Mouse (Mus musculus) stomach, embryonic 16.5 days (tissue): Measurements from ENCODE around the gene Ank2. TPM values are rescaled to one million over a fixed set of nuclear protein-coding genes. Genes with fewer than 3 reads are reported as not detected.

Experiments used
- ATAC-seq: fragments of 200-750 bp; cut with Nextera tagmentation; 2 replicates; pipeline ENCODE4 v1.8.0; 2017; ENCODE audit warnings: moderate number of reproducible peaks, moderate TSS enrichment; ENCODE audit not compliant: insufficient read depth, low FRiP score
- H3K27ac ChIP-seq: fragments of 300-500 bp; sonication (generic); 2 replicates; pipeline ENCODE4 v1.5.1; 2014; ENCODE audit warnings: low read length
- H3K27me3 ChIP-seq: fragments of 300-500 bp; sonication (generic); 2 replicates; pipeline ENCODE4 v1.6.1; 2014; ENCODE audit warnings: low read length, control low read depth, mixed read lengths; ENCODE audit not compliant: control insufficient read depth, insufficient read depth
- H3K36me3 ChIP-seq: fragments of 300-500 bp; sonication (generic); 2 replicates; pipeline ENCODE4 v1.6.1; 2014; ENCODE audit warnings: low read length; ENCODE audit not compliant: control insufficient read depth, insufficient read depth
- H3K4me1 ChIP-seq: fragments of 300-500 bp; sonication (generic); 2 replicates; pipeline ENCODE4 v1.6.1; 2014; ENCODE audit warnings: low read length, control low read depth, mixed read lengths; ENCODE audit not compliant: control insufficient read depth, insufficient read depth
- H3K4me2 ChIP-seq: fragments of 300-500 bp; sonication (generic); 2 replicates; pipeline ENCODE4 v1.6.1; 2014; ENCODE audit warnings: low read depth, low read length, mixed read lengths
- H3K4me3 ChIP-seq: fragments of 300-500 bp; sonication (generic); replicated peaks from 2 replicates; pipeline ENCODE4 v1.5.1; 2014; ENCODE audit warnings: mild to moderate bottlenecking, low read length
- H3K9ac ChIP-seq: fragments of 300-500 bp; sonication (generic); 2 replicates; pipeline ENCODE4 v1.6.1; 2014; ENCODE audit warnings: low read length
- H3K9me3 ChIP-seq: fragments of 300-500 bp; sonication (generic); replicated peaks from 2 replicates; pipeline ENCODE4 v1.6.1; 2016; ENCODE audit warnings: low read length, control low read depth; ENCODE audit not compliant: control insufficient read depth
- WGBS: fragments of 180-500 bp; shearing (Covaris S2); extraction: QIAGEN DNeasy Blood & Tissue Kit; methylation state at CpG from one replicate; pipeline ENCODE4 v1.1.7; 2014; 5-methylcytosine and 5-hydroxymethylcytosine counted together
- polyA plus RNA-seq: library from polyadenylated mRNA; unstranded; fragments of >200 nt; fragmentation: Nextera tagmentation; extraction: Ambion mirVana; gene quantifications from 2 replicates; pipeline ENCODE4 v1.2.1, GENCODE M21; 2015

Gene Ank2
- polyA plus RNA-seq, 1 experiment from 2014 or later, result 40.0 TPM

DNA sequence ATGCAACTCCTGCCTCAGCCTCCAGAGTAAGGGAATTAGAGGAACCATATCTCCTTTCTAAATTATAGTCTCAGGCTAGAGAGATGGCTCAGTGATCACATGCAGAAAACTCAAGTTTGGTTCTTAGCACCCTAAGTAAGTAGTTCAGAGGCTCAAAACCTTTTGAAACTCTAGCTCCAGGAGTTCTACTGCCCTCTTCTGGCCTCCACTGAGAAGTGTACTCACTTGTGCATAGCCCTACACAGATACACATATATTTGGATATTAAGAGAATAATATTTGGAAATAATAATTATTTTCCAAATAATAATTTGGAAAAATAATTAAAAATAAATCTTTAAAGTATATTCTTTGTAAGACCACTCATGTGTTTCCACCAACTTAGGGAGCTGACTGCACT, 218.8 kb downstream of the Ank2 start:
- H3K9ac ChIP-seq, result no peak overlapping the region
- H3K9me3 ChIP-seq, result no peaks in the 10 kb centered on the region
- H3K4me1 ChIP-seq, result no peaks in the 10 kb centered on the region
- no peak overlapping the region for H3K27ac ChIP-seq
- ATAC-seq, result no peak
- no peak overlapping the region for H3K4me3 ChIP-seq
- no peaks in the 10 kb centered on the region for H3K36me3 ChIP-seq
- H3K4me2 ChIP-seq, result no peak overlapping the region
- no peaks in the 10 kb centered on the region for H3K27me3 ChIP-seq

DNA sequence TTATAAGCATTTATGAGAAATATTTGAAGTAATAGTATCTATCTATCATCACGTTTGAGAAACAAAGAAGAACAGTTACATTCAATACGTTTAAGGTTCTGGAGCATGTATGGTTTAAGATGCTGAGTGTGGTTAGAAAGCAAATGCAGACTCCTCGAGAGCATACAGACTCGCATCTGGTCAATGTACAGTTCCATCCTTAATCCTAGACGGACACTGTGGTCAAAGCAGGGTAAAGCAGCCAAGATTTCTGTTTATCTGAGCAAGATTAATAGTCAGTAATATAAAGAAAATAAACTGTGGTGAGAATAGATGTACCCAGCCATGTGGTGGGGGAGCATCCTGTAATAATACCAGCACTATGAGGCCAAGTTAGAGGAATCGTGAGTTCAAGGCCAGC, 223.2 kb downstream of the Ank2 start:
- no peaks in the 10 kb centered on the region for H3K9me3 ChIP-seq
- no peaks in the 10 kb centered on the region for H3K4me1 ChIP-seq
- 46% methylated on average over 6 of the region's 6 CpGs for WGBS
- no peak overlapping the region for H3K27ac ChIP-seq
- H3K4me3 ChIP-seq, result no peak overlapping the region
- peak; percentile 58; the same call in 1 of the 2 replicates for ATAC-seq
- H3K27me3 ChIP-seq, result no peaks in the 10 kb centered on the region
- no peak overlapping the region for H3K4me2 ChIP-seq
- H3K36me3 ChIP-seq, result no peaks in the 10 kb centered on the region
- H3K9ac ChIP-seq, result no peak overlapping the region

- no peak for ATAC-seq
- Histone ChIP-seq H3K27me3 (no peaks in the 10 kb centered on the region), H3K36me3 (no peaks in the 10 kb centered on the region), H3K9me3 (no peaks in the 10 kb centered on the region), H3K9ac (no peak overlapping the region), H3K4me2 (no peak overlapping the region), H3K27ac (no peak overlapping the region), H3K4me1 (no peaks in the 10 kb centered on the region), H3K4me3 (no peak overlapping the region)
- WGBS, result 87% methylated on average over 12 of the region's 12 CpGs
Observed at GRCm38 (mm10) chr3:127272801-127273200, 226.3 kb downstream of the Ank2 start.

GRCm38 (mm10) chr3:127269616-127270015, 229.5 kb downstream of the Ank2 start:
- Histone ChIP-seq H3K27me3 (no peaks in the 10 kb centered on the region), H3K9me3 (no peaks in the 10 kb centered on the region), H3K4me3 (no peak overlapping the region), H3K27ac (no peak overlapping the region), H3K36me3 (no peaks in the 10 kb centered on the region), H3K9ac (no peak overlapping the region), H3K4me1 (no peaks in the 10 kb centered on the region), H3K4me2 (no peak overlapping the region)
- WGBS, result 84% methylated on average over 14 of the region's 14 CpGs
- ATAC-seq, result no peak

DNA sequence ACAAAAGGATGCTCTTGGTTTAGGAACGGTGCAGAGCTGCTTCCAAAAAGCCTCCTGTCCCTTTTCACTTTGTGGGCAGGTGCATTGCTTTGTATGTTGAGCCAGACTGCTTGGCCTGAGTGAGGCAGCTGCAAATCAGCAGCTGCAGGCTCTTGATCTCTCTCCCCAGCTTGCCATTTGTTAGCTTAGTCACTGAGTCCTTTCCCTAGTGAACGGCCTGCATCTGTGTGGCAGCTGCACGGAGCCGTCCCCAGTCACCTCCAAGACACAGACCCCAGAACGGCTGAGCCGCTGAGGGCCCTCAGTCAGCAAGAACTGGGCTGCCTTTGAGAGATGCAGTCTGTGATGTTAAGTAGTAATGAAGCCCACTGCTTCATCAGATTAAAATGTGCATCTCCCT, 231.3 kb downstream of the Ank2 start:
- 30% methylated on average over 6 of the region's 6 CpGs for WGBS
- Histone ChIP-seq H3K27me3 (no peaks in the 10 kb centered on the region), H3K4me1 (no peaks in the 10 kb centered on the region), H3K4me2 (no peak overlapping the region), H3K4me3 (no peak overlapping the region), H3K9me3 (no peaks in the 10 kb centered on the region), H3K36me3 (no peaks in the 10 kb centered on the region), H3K9ac (no peak overlapping the region), H3K27ac (no peak overlapping the region)
- ATAC-seq, result no peak

GRCm38 (mm10) chr3:127265732-127266131, 233.4 kb downstream of the Ank2 start:
- no peak for ATAC-seq
- no peak overlapping the region for H3K9ac ChIP-seq
- no peak overlapping the region for H3K27ac ChIP-seq
- H3K4me3 ChIP-seq, result no peak overlapping the region
- H3K27me3 ChIP-seq, result no peaks in the 10 kb centered on the region
- 64% methylated on average over 5 of the region's 5 CpGs for WGBS
- no peaks in the 10 kb centered on the region for H3K4me1 ChIP-seq
- no peak overlapping the region for H3K4me2 ChIP-seq
- no peaks in the 10 kb centered on the region for H3K9me3 ChIP-seq
- no peaks in the 10 kb centered on the region for H3K36me3 ChIP-seq

DNA sequence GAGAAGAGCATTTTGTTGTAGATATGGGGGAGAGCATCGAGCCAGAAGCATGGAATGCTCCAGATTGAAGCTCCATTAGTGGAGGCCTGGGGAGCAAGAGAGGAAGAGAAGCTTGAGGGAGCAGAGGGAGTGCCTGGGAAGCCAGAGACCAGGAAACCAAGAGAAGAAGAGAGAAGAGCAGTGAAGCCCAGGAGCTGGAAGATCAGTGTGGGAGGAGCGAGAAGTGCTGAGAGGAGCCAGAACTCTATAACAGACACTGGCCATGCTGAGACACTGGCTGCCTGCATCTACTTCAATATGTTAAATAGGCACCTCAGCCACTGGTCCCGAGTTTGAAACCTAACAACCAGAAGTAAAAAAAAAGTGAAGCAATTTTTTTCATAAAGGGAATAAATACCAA, 234.0 kb downstream of the Ank2 start:
- Histone ChIP-seq H3K27ac (no peak overlapping the region), H3K4me2 (no peak overlapping the region), H3K36me3 (no peaks in the 10 kb centered on the region), H3K9me3 (no peaks in the 10 kb centered on the region), H3K4me1 (no peaks in the 10 kb centered on the region), H3K27me3 (no peaks in the 10 kb centered on the region), H3K4me3 (no peak overlapping the region), H3K9ac (no peak overlapping the region)
- ATAC-seq, result no peak
- 72% methylated on average over 3 of the region's 3 CpGs for WGBS

DNA sequence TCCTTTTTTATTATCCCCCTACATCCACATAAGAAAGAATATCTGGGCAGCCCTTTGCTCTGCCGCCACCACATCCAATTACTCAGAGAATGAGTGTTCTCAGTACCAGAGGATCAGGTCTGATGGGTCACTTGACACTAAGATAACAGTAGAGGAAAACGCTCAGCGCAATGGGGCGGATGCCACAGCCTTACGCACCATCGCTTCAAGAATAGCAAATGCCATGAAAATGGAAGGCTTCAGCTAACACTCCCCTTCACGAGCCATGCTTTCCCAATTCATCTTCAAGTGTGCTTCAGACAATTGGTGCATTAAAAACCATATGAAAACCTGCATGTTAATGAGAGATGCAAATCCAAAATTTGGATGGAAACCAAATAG, 238.4 kb downstream of the Ank2 start:
- peaks cover 3% of the 10 kb centered on the region; the same call in 1 of the 2 replicates for H3K4me1 ChIP-seq
- no peaks in the 10 kb centered on the region for H3K9me3 ChIP-seq
- no peak overlapping the region for H3K27ac ChIP-seq
- H3K36me3 ChIP-seq, result no peaks in the 10 kb centered on the region
- no peak overlapping the region for H3K4me2 ChIP-seq
- no peaks in the 10 kb centered on the region for H3K27me3 ChIP-seq
- H3K9ac ChIP-seq, result no peak overlapping the region
- ATAC-seq, result no peak
- WGBS, result 76% methylated on average over 7 of the region's 7 CpGs
- H3K4me3 ChIP-seq, result no peak overlapping the region

DNA sequence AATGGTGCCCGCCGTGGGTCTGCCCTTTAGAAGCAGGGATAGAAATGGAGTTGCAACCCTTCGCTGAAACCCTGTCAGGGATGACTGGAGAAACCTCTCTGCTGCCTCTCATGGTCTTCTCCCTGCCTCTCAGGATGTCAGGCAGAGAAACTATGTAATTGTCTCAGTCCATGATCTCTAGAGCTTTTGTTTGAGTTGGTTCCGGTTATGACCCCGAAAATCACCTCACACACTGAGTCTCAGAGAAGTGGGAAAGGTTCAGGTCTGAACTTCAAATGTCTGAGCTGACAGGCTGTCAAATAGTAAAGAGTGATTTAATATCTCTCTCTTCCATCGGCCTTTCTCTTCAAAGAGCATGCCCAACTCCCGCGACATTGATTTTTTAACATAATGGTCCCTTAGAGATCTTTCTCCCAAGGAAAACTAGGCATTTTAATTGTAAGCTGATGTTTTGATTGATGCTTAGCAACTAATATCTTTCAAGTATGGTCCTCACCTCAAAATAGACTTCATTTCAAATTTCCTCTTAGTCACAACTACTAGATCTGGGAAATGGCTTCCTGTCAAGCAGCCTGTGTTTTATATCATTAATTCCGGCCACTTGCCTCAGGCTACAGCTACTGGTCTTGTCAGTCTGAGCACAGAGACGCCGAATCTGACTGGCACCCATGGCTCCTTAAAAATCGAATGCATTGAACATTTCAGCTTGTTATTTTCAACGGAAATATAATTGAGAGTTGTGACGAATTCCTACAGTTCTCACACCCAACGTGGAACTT, 239.0 kb downstream of the Ank2 start:
- Histone ChIP-seq H3K4me1 (peaks cover 3% of the 10 kb centered on the region; the same call in 1 of the 2 replicates), H3K36me3 (no peaks in the 10 kb centered on the region), H3K4me3 (no peak overlapping the region), H3K9ac (no peak overlapping the region), H3K27ac (no peak overlapping the region), H3K4me2 (no peak overlapping the region), H3K9me3 (no peaks in the 10 kb centered on the region), H3K27me3 (no peaks in the 10 kb centered on the region)
- ATAC-seq, result no peak
- 75% methylated on average over 15 of the region's 15 CpGs for WGBS
